Mouse (Mus musculus) layer of hippocampus, adult 9-11 months (tissue): ENCODE measurements around the gene Rab4a.
A peak's percentile ranks its signal among the peaks of the same experiment; 100 is the strongest.

Experiments used
- DNase-seq: peaks from one replicate; pipeline ENCODE4 v3.0.0; 2022

Gene Rab4a

GRCm38 (mm10) chr8:123854733-123855475 is 49.1 kb downstream of the Rab4a start:
- no peak for DNase-seq

- no peak for DNase-seq
Measured at GRCm38 (mm10) chr8:123857361-123857760, 51.6 kb downstream of the Rab4a start.

GRCm38 (mm10) chr8:123858574-123858940 is 52.8 kb downstream of the Rab4a start:
- no peak for DNase-seq

DNA sequence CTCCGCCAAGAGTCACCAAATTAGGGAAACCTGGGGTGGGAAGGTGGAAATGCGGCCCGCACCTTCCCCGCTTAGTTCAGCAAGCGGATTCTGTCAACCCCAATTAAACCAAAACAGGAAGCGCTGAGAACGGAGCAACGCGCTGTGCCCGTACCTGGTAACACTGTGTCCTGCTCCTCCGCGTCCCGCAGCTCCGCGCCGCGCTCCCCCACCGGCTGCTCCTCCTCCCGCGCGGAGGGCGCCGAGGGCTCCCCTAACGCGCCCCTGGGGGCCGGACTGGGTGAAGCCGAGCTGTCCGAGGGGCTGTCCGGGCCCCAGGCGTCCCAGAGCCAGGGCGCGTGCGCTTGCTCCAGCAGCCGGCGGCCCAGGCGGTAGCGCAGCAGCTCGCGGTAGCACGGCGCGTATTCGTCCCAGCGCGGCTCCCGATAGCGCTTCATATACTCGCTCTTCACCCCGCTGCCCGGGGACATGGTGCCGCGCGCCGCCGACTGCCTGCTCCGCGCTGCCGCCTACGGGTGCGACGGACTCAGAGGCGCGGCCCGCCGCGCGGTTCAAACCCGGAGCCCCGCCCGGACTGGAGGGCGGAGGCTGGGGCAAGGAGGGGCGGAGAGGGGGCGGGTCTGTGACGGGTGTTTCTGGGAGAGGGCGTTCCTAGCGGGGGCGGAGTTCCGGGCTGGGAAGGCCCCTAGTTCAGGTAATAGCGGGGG is 53.3 kb downstream of the Rab4a start:
- DNase-seq, result peak; percentile 93

- DNase-seq, result peak; percentile 73
Measured at GRCm38 (mm10) chr8:123859648-123860259, 54.0 kb downstream of the Rab4a start, which contains the start of gene Ccsap. TSS of gene Ccsap (minus strand) at chr8:123860209.

GRCm38 (mm10) chr8:123860386-123860785 is 54.6 kb downstream of the Rab4a start:
- DNase-seq, result no peak

DNA sequence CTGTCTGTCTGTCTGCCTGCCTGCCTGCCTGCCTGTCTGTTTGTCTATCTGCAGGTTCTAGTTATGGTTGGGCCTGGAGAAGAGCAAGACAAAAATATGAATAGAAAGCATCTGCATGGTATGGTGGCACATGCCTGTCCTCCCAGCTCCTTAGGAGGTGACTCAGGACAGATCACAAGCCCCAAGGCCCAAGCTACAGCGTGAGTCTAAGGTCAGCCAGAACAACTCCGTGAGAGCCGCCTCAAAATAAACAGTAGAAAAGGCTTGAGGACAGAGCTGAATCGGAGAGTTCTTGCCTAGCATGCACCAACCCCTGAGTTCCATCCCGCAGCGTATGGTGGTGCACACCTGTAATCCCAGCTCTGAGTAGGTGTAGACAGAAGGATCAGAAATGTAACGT is 60.0 kb downstream of the Rab4a start:
- DNase-seq, result no peak

GRCm38 (mm10) chr8:123866971-123867370 is 61.2 kb downstream of the Rab4a start:
- DNase-seq, result no peak

- DNase-seq, result no peak
Measured at GRCm38 (mm10) chr8:123872048-123872447, 66.3 kb downstream of the Rab4a start.

DNA sequence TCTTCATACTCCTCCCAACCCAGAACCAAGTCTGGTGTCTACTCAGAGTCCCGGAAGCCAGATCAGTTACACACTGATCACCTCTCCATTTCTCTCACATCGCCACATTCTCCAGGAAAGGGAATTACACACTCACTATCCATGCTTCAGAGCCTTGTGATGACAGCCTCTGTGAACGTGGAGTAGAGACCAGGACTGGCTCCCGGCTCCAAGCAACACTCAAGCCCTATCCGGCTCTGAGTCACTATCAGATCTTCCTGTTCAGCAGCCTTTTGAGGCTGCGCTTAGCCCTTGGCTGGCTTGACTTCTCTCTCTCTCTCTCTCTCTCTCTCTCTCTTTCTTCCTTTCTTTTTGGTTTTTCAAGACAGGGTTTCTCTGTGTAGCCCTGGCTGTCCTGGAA is 67.6 kb downstream of the Rab4a start:
- no peak for DNase-seq

DNA sequence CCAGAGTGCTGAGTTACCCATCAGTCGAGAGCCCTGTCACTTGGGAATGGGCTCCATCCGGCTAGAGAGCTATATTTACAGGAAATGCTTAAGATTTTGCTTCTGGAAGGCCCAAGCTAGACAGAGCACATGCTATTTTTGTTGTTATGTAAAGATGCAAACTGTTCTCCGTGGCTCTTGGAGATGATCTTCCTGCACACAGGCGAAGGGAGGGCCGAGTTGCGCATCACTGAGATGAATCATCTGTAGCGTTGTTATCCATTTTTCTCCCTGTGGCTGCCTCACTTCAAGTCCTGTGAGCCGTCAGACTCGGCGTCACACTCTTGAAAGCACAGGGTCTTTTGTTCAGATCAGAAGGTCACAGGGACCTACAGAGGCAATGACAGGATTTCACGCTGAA is 68.5 kb downstream of the Rab4a start:
- DNase-seq, result no peak

DNA sequence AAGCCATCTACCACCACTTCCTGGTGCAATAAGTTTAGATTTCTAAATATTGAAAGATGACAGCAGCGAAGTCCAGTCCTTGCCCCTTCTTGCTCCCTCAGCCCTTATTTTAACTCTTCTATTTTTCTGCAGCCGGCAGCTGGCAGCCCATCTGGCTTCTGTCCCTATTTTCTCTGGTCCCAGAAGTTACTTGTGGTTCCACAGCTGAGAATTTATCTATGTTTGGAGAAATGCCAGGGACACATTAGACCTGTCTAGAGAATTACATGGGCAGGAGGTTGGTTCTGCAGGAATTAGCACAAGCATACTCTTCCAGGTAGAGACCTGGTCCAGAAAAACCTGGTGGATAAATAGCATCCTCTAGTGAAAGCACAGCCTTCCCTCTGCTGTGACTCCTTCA is 72.1 kb downstream of the Rab4a start:
- DNase-seq, result no peak

- peak; percentile 82 for DNase-seq
Measured at GRCm38 (mm10) chr8:123880271-123880670, 74.5 kb downstream of the Rab4a start.

DNA sequence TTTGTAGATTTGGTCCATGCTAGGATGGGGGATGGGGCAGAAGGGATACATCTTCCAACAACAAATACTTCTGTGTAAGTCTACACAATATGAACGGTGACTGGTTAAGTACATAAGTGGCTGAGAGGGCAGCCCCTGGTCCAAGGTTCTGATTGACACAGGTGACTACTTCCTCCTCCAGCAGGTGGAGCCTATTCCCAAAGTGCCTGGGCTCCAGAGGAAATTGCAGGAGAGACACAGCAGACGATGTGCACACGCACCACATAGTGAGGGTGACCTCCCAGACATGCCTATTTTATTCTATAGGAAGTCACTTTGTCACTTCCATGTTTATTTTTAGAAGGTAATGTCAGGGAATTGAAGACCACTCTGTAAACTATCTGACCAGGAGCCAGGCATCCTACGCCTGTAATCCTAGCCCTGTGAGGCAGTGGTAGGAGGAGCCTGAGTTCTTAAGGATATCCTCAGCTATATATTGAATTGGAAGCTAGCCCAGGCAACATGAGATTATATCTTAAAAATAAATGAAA is 75.1 kb downstream of the Rab4a start:
- no peak for DNase-seq

DNA sequence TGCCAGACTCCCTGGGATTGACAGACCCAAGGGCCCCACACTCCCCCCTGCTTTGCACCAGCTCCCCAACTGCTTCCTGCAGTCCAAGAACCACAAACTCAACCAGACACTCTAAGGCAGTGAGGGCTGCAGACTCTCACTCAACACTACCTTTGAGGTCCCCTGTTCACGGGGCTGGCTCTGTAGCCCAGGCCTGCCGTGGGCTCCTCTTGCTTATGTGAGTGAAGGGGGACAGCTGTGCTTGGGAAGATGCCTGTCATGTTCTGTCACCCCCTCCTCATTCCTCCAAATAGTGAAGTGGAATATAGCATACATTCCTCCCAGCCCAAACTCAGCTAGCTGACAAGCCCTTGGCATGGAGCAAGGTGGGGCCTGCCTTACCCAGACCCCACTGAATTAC is 76.6 kb downstream of the Rab4a start:
- no peak for DNase-seq

DNA sequence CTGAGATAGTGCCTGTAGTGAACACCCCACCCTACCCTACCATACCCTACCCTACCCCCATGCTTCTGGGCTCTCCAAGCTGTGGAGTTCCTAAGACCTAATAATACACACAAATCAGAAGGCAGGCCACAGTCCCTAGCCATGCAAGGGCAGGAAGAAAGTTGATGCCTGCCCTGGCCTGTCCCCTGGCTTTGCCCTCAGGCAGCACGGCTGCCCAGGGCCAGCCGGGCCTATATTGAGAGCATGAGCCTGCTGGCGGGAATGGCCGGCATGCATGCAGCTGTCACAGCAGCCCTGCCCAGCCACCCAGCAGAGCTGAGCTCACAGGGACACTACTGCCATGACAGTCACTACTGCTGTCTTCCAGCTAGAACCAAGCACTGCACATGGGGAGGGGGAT is 77.3 kb downstream of the Rab4a start:
- DNase-seq, result no peak
